Mouse (Mus musculus): ENCODE results near the gene Epo. TPM values are rescaled to one million over a fixed set of nuclear protein-coding genes. Genes with fewer than 3 reads are reported as not detected.

The Epo gene
- polyA plus RNA-seq, 1 experiment, result not detected

DNA sequence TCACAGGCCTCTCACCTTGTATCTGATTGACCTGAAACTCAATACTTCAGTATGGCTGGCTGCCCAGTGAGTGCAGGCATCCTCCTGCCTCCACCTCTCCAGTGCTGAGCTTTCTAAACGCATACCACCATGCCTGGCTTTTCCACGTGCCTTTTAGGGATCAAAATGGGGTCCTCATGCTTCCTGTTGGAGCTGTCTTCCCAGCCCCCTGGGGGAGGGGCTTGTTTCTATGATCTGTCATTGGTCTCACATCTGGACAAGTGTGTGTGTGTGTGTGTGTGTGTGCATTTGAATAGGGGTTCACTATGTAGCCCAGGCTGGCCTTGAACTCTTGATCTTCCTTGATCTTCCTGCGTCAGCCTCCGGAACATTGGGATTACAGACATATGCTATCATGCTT, 4.4 kb upstream of the Epo start:
- TF ChIP-seq POLR2A (IDR thresholded peaks at IDR 0.05; ENCODE audit: borderline replicate concordance, control insufficient read depth, low read depth, low read length), result no peak
- no peaks in the 10 kb centered on the region for H3K4me1 ChIP-seq (ENCODE audit: control insufficient read depth, insufficient read depth, low read length)
- no peak overlapping the region for H3K4me3 ChIP-seq (replicated peaks; ENCODE audit: control insufficient read depth, low read depth, low read length)
- no peak overlapping the region for H3K27ac ChIP-seq (ENCODE audit: control insufficient read depth, insufficient read depth, low read depth, low read length, poor library complexity)
- 74% methylated on average over 4 of the region's 4 CpGs for WGBS

DNA sequence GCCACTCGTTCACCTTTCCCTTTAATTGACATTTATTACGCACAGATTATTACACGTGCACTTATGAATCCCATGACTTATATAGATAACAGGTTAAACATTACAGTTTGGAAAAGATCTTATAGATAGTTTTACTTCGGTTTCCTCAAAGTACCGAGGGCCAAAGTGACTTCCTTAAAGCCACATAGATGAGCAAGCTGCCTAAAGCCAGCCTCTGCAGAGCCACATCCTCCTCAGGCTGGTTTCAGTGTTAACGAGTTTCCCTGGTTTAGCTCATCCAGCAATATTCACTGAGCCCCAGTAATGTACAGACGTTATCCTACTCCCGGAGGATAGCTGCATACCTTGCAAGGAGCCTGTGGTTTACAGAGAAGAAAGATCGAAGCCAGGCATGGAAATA, 2.3 kb upstream of the Epo start:
- WGBS, result 30% methylated on average over 9 of the region's 9 CpGs
- TF ChIP-seq CTCF (IDR thresholded peaks at IDR 0.05; ENCODE audit: control insufficient read depth, insufficient read depth, low read length) (no peak), POLR2A (IDR thresholded peaks at IDR 0.05; ENCODE audit: borderline replicate concordance, control insufficient read depth, low read depth, low read length) (no peak)
- Histone ChIP-seq H3K4me1 (ENCODE audit: control insufficient read depth, insufficient read depth, low read length) (no peaks in the 10 kb centered on the region), H3K4me3 (replicated peaks; ENCODE audit: control insufficient read depth, low read depth, low read length) (no peak overlapping the region), H3K27ac (ENCODE audit: control insufficient read depth, insufficient read depth, low read depth, low read length, poor library complexity) (no peak overlapping the region)

DNA sequence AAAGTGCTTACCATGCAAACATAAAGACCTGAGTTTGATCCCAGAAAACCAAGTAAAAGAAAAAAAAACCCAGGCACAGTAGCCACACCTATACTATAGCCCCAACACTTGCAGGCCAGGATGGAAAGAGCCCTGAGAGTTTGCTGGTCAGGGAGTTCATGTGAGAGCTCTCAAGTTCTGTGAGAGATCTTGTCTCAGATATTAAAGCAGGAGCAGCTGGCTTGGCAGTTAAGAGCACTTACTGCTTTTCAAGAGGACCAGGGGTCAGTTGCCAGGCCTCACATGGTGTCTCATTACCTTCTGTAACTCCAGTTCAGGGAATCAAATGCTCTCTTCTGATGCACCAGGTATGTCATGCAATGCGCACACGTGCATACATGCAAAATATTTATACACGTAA, 1.7 kb upstream of the Epo start:
- Histone ChIP-seq H3K4me1 (ENCODE audit: control insufficient read depth, insufficient read depth, low read length) (no peaks in the 10 kb centered on the region; the same call in 1 of the 2 replicates), H3K27ac (ENCODE audit: control insufficient read depth, insufficient read depth, low read depth, low read length, poor library complexity) (0 out of 2 replicates have a peak overlapping the region, but pooled peaks have one; percentile 9), H3K4me3 (replicated peaks; ENCODE audit: control insufficient read depth, low read depth, low read length) (no peak overlapping the region)
- TF ChIP-seq POLR2A (IDR thresholded peaks at IDR 0.05; ENCODE audit: borderline replicate concordance, control insufficient read depth, low read depth, low read length) (no peak), CTCF (IDR thresholded peaks at IDR 0.05; ENCODE audit: control insufficient read depth, insufficient read depth, low read length) (no peak)
- 75% methylated on average over 3 of the region's 3 CpGs for WGBS

DNA sequence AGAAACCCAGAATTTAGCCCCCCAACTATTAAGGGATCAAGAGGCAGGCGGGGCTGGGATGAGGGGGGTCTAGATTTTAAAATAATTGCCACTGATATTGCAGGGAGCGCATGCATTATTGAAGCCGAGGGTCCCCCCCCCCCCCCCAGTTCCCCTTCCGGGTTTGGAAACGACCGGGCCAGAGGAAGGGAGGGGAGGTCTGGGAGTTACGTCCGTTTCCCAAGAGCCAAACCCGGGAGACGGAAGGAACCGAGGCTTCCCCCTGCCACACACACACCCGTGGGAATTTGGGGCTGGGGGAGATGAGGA, 280 bp downstream of the Epo start:
- TF ChIP-seq POLR2A (IDR thresholded peaks at IDR 0.05; ENCODE audit: borderline replicate concordance, control insufficient read depth, low read depth, low read length), result no peak
- TF ChIP-seq CTCF (IDR thresholded peaks at IDR 0.05; ENCODE audit: control insufficient read depth, insufficient read depth, low read length), result no peak
- Histone ChIP-seq H3K27ac (ENCODE audit: control insufficient read depth, insufficient read depth, low read depth, low read length, poor library complexity) (peak overlapping the region; percentile 98), H3K4me1 (ENCODE audit: control insufficient read depth, insufficient read depth, low read length) (no peaks in the 10 kb centered on the region; the same call in 1 of the 2 replicates), H3K4me3 (replicated peaks; ENCODE audit: control insufficient read depth, low read depth, low read length) (peak overlapping the region; percentile 75)
- WGBS, result 0% methylated on average over 12 of the region's 12 CpGs

DNA sequence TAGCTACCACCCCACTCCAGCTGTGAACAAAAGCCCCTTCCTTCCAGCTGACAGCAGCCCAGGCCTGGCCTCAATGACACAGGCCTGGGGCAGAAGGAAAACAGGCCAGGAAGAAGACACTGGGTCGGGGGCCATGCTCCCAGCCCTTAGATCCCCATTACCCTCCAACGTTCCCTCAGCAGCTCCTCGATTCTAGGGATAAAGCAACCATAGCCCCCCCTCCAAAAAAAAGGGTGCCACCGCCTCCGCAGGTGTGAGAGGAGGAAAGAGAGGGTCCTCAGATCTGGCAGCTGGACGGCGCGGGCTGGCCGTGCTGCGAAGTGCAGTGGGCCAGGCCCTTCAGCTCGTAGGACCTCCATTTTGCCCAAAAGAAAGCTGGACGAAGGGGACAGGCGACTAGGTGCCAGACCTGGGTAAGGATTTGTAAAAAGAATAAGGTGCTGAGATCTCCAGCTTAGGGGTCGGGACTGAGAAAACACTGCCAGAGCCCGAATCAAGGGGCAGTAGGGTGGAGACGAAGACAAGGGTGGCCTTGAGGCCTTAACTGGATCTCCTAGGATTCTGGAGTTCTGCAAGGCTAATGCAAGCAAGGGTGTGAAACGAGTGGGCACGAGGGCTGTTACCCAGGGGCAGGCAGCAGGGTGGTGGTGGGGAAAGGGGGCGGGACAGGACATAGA, 773 bp downstream of the Epo start:
- Histone ChIP-seq H3K27ac (ENCODE audit: control insufficient read depth, insufficient read depth, low read depth, low read length, poor library complexity) (peak overlapping the region; percentile 80), H3K4me1 (ENCODE audit: control insufficient read depth, insufficient read depth, low read length) (no peaks in the 10 kb centered on the region; the same call in 1 of the 2 replicates), H3K4me3 (replicated peaks; ENCODE audit: control insufficient read depth, low read depth, low read length) (peak overlapping the region; percentile 75)
- WGBS, result under 1% methylated on average over 19 of the region's 19 CpGs
- no peak for TF ChIP-seq POLR2A (IDR thresholded peaks at IDR 0.05; ENCODE audit: borderline replicate concordance, control insufficient read depth, low read depth, low read length)
- no peak for TF ChIP-seq CTCF (IDR thresholded peaks at IDR 0.05; ENCODE audit: control insufficient read depth, insufficient read depth, low read length)

DNA sequence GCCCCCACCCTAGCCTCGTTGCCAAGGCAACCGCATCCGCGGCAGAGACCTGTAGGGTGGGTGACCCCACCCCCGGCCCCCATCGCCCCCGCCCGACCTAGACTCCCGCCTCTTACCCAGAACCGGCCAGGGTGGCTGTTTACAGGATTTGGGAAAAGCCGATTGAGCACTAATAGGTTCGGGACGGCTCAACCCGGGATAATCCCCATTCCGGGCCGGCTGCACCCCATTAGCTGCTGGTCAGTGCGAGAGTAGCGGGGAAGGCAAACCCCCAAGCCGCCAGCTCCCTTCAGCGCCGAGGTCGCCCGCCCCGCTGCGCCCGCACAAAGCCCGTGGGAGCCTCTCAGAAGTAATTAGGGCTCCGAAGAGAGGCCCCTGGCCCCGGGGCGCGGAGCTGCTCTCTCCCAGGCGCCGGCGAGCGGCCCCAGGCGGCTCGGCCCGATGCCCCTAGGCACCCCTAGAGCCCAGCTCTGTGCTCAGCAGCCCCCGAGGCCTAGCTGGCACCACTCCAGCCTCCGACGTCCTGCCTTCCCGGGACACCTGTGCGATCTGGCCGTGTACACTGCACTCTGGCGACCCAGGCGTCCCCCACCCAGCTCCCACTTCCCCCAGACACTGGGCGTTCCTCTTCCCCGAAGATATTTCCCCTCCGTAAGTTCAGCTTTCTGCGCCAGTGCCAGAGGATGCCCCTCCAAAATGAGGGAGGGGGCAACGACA, 1.5 kb downstream of the Epo start:
- H3K4me3 ChIP-seq (replicated peaks; ENCODE audit: control insufficient read depth, low read depth, low read length), result peak overlapping the region; percentile 75
- peak overlapping the region; percentile 80 for H3K27ac ChIP-seq (ENCODE audit: control insufficient read depth, insufficient read depth, low read depth, low read length, poor library complexity)
- 1% methylated on average over 51 of the region's 51 CpGs for WGBS
- H3K4me1 ChIP-seq (ENCODE audit: control insufficient read depth, insufficient read depth, low read length), result no peaks in the 10 kb centered on the region; the same call in 1 of the 2 replicates
- TF ChIP-seq POLR2A (IDR thresholded peaks at IDR 0.05; ENCODE audit: borderline replicate concordance, control insufficient read depth, low read depth, low read length), result peak; percentile 29; the same call in 1 of the 2 replicates
- no peak for TF ChIP-seq CTCF (IDR thresholded peaks at IDR 0.05; ENCODE audit: control insufficient read depth, insufficient read depth, low read length)

DNA sequence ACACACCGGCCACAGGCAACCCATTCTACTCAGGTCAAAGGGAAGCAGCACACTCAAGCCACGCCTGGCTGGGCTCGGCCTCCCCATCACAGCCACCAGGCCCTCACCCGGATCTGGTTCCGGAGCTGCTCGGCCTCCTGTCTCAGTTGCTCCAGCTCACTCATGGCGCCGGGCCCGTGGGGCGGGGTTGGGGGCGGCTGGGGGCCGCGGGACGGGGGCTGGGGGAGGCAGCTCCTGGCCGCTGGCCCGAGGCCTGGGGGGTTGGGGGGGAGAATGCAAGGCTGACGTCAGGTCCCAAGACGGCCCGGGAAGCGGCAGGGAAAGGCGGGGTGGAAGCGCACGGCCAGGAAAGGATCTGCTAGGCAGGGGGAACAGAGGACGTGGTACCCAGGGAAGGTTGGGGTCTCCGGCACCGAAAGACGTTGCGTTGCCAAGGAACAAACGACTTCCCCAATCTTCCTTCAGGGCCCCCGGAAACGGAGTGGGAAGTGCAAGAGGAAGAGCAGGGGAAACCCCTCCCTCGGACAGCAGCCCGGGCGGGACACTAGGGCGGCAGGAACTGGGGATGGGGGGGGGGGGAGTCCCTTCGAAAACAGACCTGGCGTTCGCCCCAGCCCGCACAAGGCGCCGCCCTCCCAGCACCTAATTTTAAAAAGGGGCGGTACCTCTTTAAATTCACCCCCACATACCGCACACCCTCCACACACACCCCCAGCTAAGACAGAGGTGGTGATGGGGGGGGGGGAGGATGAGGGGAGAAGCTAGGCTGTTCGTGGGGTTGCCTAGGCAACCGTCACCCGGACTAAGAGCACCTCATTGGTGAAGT, 2.2 kb downstream of the Epo start:
- no peaks in the 10 kb centered on the region; the same call in 1 of the 2 replicates for H3K4me1 ChIP-seq (ENCODE audit: control insufficient read depth, insufficient read depth, low read length)
- TF ChIP-seq CTCF (IDR thresholded peaks at IDR 0.05; ENCODE audit: control insufficient read depth, insufficient read depth, low read length), result no peak
- TF ChIP-seq POLR2A (IDR thresholded peaks at IDR 0.05; ENCODE audit: borderline replicate concordance, control insufficient read depth, low read depth, low read length), result no peak
- H3K27ac ChIP-seq (ENCODE audit: control insufficient read depth, insufficient read depth, low read depth, low read length, poor library complexity), result peak overlapping the region; percentile 80
- peak overlapping the region; percentile 75 for H3K4me3 ChIP-seq (replicated peaks; ENCODE audit: control insufficient read depth, low read depth, low read length)
- WGBS, result 3% methylated on average over 46 of the region's 46 CpGs

DNA sequence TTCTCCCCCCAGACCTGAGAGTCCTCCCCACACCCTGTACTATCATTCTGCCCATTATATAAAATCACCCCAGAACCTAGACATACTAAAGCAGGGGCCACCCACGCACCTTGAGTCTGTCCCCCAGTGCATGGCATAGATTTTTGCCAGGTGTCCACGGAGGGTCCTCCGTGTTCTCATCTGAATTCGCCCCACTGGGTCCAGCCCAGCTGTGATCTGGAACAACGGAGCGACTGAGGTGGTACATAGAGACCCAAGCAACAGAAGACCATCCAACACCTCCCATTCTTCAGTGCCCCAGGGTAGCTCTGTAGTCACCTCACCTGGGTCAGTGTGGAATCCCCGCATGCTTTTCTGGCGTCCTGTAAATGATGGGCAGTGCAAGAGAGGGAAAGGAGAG, 3.0 kb downstream of the Epo start:
- Histone ChIP-seq H3K4me3 (replicated peaks; ENCODE audit: control insufficient read depth, low read depth, low read length) (peak overlapping the region; percentile 71), H3K4me1 (ENCODE audit: control insufficient read depth, insufficient read depth, low read length) (no peaks in the 10 kb centered on the region; the same call in 1 of the 2 replicates), H3K27ac (ENCODE audit: control insufficient read depth, insufficient read depth, low read depth, low read length, poor library complexity) (no peak overlapping the region)
- 89% methylated on average over 8 of the region's 8 CpGs for WGBS
- no peak for TF ChIP-seq CTCF (IDR thresholded peaks at IDR 0.05; ENCODE audit: control insufficient read depth, insufficient read depth, low read length)
- TF ChIP-seq POLR2A (IDR thresholded peaks at IDR 0.05; ENCODE audit: borderline replicate concordance, control insufficient read depth, low read depth, low read length), result no peak
